Mouse (Mus musculus) MEL (cell line): Measurements from ENCODE around the gene Napsa.

Source experiments
- CHD1 ChIP-seq: IDR thresholded peaks from 2 replicates; pipeline ENCODE4 v1.6.1; 2012; ENCODE audit warnings: low read depth, mild to moderate bottlenecking, inconsistent platforms, low read length, improper control_type of control experiment
- CHD2 ChIP-seq: IDR thresholded peaks from 2 replicates; pipeline ENCODE4 v1.6.1; 2011; ENCODE audit warnings: low read length, improper control_type of control experiment
- CTCF ChIP-seq, 3 experiments: IDR thresholded peaks in 2 of 3; conservative IDR thresholded peaks in 1 of 3; 2 replicates each; pipeline ENCODE4 v1.5.1; 2011 to 2012; ENCODE audit warnings: low read length in 3 of 3, low read depth in 2 of 3, mild to moderate bottlenecking in 2 of 3, improper control_type of control experiment in 1 of 3, inconsistent platforms in 1 of 3, mixed read lengths in 1 of 3, moderate library complexity in 1 of 3; ENCODE audit not compliant: control insufficient read depth in 1 of 3, insufficient read depth in 1 of 3, poor library complexity in 1 of 3, severe bottlenecking in 1 of 3
- ELF1 ChIP-seq: IDR thresholded peaks from 2 replicates; pipeline ENCODE4 v1.6.1; 2014; ENCODE audit warnings: low read depth, mild to moderate bottlenecking, inconsistent platforms, low read length, improper control_type of control experiment, moderate library complexity
- EP300 ChIP-seq, 2 experiments: IDR thresholded peaks; 2 replicates each; pipeline ENCODE4 v1.6.1; 2011; ENCODE audit warnings: improper control_type of control experiment in 2 of 2, low read length in 2 of 2, low read depth in 1 of 2, mild to moderate bottlenecking in 1 of 2
- GATA1 ChIP-seq: IDR thresholded peaks from 2 replicates; pipeline ENCODE4 v1.6.1; 2011; ENCODE audit warnings: low read depth, low read length, improper control_type of control experiment
- KAT2A ChIP-seq: conservative IDR thresholded peaks from 2 replicates; pipeline ENCODE4 v1.6.1; 2012; ENCODE audit warnings: low read depth, low read length, improper control_type of control experiment, inconsistent platforms
- MAX ChIP-seq: IDR thresholded peaks from 2 replicates; pipeline ENCODE4 v1.6.1; 2011; ENCODE audit warnings: low read length, improper control_type of control experiment
- MEF2A ChIP-seq: IDR thresholded peaks from 2 replicates; pipeline ENCODE4 v1.6.1; 2014; ENCODE audit warnings: low read depth, mild to moderate bottlenecking, inconsistent platforms, low read length, improper control_type of control experiment; ENCODE audit not compliant: poor library complexity, insufficient replicate concordance, severe bottlenecking; ENCODE audit errors: extremely low read depth
- MYC ChIP-seq: IDR thresholded peaks from 2 replicates; pipeline ENCODE4 v1.6.1; 2011; ENCODE audit warnings: low read depth, mild to moderate bottlenecking, low read length, improper control_type of control experiment, moderate library complexity
- POLR2AphosphoS2 ChIP-seq: IDR thresholded peaks from 2 replicates; pipeline ENCODE4 v1.6.1; 2011; ENCODE audit warnings: low read length, improper control_type of control experiment
- USF2 ChIP-seq, 2 experiments: IDR thresholded peaks; 2 replicates each; pipeline ENCODE4 v1.6.1; 2011 to 2012; ENCODE audit warnings: improper control_type of control experiment in 2 of 2, low read length in 2 of 2, borderline replicate concordance in 1 of 2, inconsistent platforms in 1 of 2, low read depth in 1 of 2, mild to moderate bottlenecking in 1 of 2; ENCODE audit not compliant: insufficient read depth in 1 of 2
- ZMIZ1 ChIP-seq: IDR thresholded peaks from 2 replicates; pipeline ENCODE4 v1.6.1; 2012; ENCODE audit warnings: low read depth, mild to moderate bottlenecking, inconsistent platforms, low read length, improper control_type of control experiment, moderate library complexity

DNA sequence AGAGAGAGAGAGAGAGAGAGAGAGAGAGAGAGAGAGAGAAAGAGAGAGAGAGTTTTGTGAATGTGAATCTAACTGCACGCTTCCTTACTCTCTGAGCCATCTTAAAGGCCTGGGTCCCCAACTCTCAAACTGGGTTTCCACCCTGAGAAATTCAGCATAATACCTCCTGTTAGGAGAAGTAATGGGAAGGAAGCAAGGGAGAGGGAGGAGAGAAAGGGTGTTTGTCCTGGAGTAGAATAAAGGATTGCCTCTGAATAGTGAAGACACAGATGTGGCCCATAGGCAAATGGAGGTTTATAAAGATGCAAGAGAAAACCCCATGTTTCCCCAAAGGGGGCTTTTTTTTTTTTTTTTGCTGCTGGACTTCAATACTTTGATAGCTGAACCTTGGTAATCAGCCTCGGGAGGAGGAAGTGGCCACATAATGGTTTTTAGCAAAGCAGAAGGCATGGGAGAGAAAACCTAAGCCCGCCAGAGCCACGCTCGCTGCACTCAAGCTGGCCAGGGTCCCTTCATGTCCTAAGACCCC is 840 bp downstream of the Napsa start:
- TF ChIP-seq EP300 (IDR thresholded peaks at IDR 0.05; ENCODE audit: low read depth in 1 of 2, low read length in 2 of 2) = no peak
- no peak for TF ChIP-seq CTCF (IDR thresholded peaks at IDR 0.05 in 2 of 3, conservative IDR thresholded peaks at IDR 0.05 in 1 of 3; ENCODE audit: control insufficient read depth in 1 of 3, insufficient read depth in 1 of 3, low read depth in 2 of 3, low read length in 3 of 3, poor library complexity in 1 of 3, severe bottlenecking in 1 of 3)
- TF ChIP-seq MEF2A = no peak
- no peak for TF ChIP-seq KAT2A
- TF ChIP-seq MAX = no peak
- no peak for TF ChIP-seq CHD1
- no peak for TF ChIP-seq CHD2
- TF ChIP-seq ELF1 = no peak
- no peak for TF ChIP-seq USF2 (IDR thresholded peaks at IDR 0.05; ENCODE audit: borderline replicate concordance in 1 of 2, insufficient read depth in 1 of 2, low read depth in 1 of 2, low read length in 2 of 2)
- TF ChIP-seq MYC = no peak
- no peak for TF ChIP-seq ZMIZ1
- no peak for TF ChIP-seq POLR2AphosphoS2
- TF ChIP-seq GATA1 = no peak
